Mouse (Mus musculus) lung, embryonic 15.5 days (tissue): ENCODE data around the gene Siae. TPM values are rescaled to one million over a fixed set of nuclear protein-coding genes. Genes with fewer than 3 reads are reported as not detected.

Source experiments
- ATAC-seq: fragments of 200-750 bp; cut with Nextera tagmentation; 2 replicates; pipeline ENCODE4 v1.8.0; 2017; ENCODE audit warnings: moderate number of reproducible peaks, borderline replicate concordance; ENCODE audit not compliant: low FRiP score, low TSS enrichment; ENCODE audit errors: extremely low read depth
- H3K27ac ChIP-seq: fragments of 300-500 bp; sonication (generic); 2 replicates; pipeline ENCODE4 v1.5.1; 2015; ENCODE audit warnings: moderate library complexity, mild to moderate bottlenecking, inconsistent platforms
- H3K27me3 ChIP-seq: fragments of 300-500 bp; sonication (generic); 2 replicates; pipeline ENCODE4 v1.6.1; 2015; ENCODE audit warnings: inconsistent platforms
- H3K36me3 ChIP-seq: fragments of 300-500 bp; sonication (generic); 2 replicates; pipeline ENCODE4 v1.6.1; 2015; ENCODE audit warnings: inconsistent platforms
- H3K4me1 ChIP-seq: fragments of 300-500 bp; sonication (generic); 2 replicates; pipeline ENCODE4 v1.6.1; 2015; ENCODE audit warnings: inconsistent platforms
- H3K4me2 ChIP-seq: fragments of 300-500 bp; sonication (generic); 2 replicates; pipeline ENCODE4 v1.6.1; 2015; ENCODE audit warnings: inconsistent platforms, mild to moderate bottlenecking, moderate library complexity
- H3K4me3 ChIP-seq: fragments of 300-500 bp; sonication (generic); 2 replicates; pipeline ENCODE4 v1.5.1; 2015; ENCODE audit warnings: mild to moderate bottlenecking, inconsistent platforms
- H3K9ac ChIP-seq: fragments of 300-500 bp; sonication (generic); 2 replicates; pipeline ENCODE4 v1.6.1; 2015; ENCODE audit warnings: inconsistent platforms
- H3K9me3 ChIP-seq: fragments of 300-500 bp; sonication (generic); 2 replicates; pipeline ENCODE4 v1.6.1; 2016; ENCODE audit warnings: inconsistent platforms
- WGBS: fragments of 180-500 bp; shearing (Covaris S2); methylation state at CpG from one replicate; pipeline ENCODE4 v1.1.7; 2015; 5-methylcytosine and 5-hydroxymethylcytosine counted together
- polyA plus RNA-seq: library from polyadenylated mRNA; unstranded; fragments of >200 nt; fragmentation: Nextera tagmentation; extraction: Ambion mirVana; gene quantifications from 2 replicates; pipeline ENCODE4 v1.2.1, GENCODE M21; 2015

The Siae gene
- polyA plus RNA-seq, 1 experiment from 2014 or later, result 11.6 TPM

- no peak overlapping the region for H3K27ac ChIP-seq
- no peaks in the 10 kb centered on the region for H3K27me3 ChIP-seq
- no peak overlapping the region for H3K9ac ChIP-seq
- H3K4me1 ChIP-seq, result 0 out of 2 replicates have a peak, but pooled peaks cover 3% of the 10 kb centered on the region
- no peaks in the 10 kb centered on the region for H3K36me3 ChIP-seq
- ATAC-seq, result no peak
- no peak overlapping the region for H3K4me2 ChIP-seq
- H3K9me3 ChIP-seq, result no peaks in the 10 kb centered on the region
- 81% methylated on average over 6 of the region's 6 CpGs for WGBS
- no peak overlapping the region for H3K4me3 ChIP-seq
These were observed 65.8 kb downstream of the Siae start for GRCm38 (mm10) chr9:37621290-37621689.

- no peak overlapping the region for H3K9ac ChIP-seq
- H3K4me2 ChIP-seq, result no peak overlapping the region
- WGBS, result 45% methylated on average over 3 of the region's 3 CpGs
- ATAC-seq, result no peak
- no peaks in the 10 kb centered on the region for H3K9me3 ChIP-seq
- H3K4me1 ChIP-seq, result 0 out of 2 replicates have a peak, but pooled peaks cover 4% of the 10 kb centered on the region
- no peaks in the 10 kb centered on the region for H3K36me3 ChIP-seq
- H3K27me3 ChIP-seq, result no peaks in the 10 kb centered on the region
- H3K4me3 ChIP-seq, result no peak overlapping the region
- no peak overlapping the region for H3K27ac ChIP-seq
These were observed 68.5 kb downstream of the Siae start for GRCm38 (mm10) chr9:37623981-37624380.

GRCm38 (mm10) chr9:37624502-37624901, 69.0 kb downstream of the Siae start:
- ATAC-seq, result no peak
- H3K9ac ChIP-seq, result no peak overlapping the region
- H3K27ac ChIP-seq, result no peak overlapping the region
- H3K36me3 ChIP-seq, result no peaks in the 10 kb centered on the region
- H3K9me3 ChIP-seq, result no peaks in the 10 kb centered on the region
- 67% methylated on average over 1 of the region's 1 CpGs for WGBS
- H3K4me1 ChIP-seq, result 0 out of 2 replicates have a peak, but pooled peaks cover 4% of the 10 kb centered on the region
- H3K4me3 ChIP-seq, result no peak overlapping the region
- no peaks in the 10 kb centered on the region for H3K27me3 ChIP-seq
- no peak overlapping the region for H3K4me2 ChIP-seq

- Histone ChIP-seq H3K9me3 (no peaks in the 10 kb centered on the region), H3K4me3 (no peak overlapping the region), H3K4me1 (0 out of 2 replicates have a peak, but pooled peaks cover 4% of the 10 kb centered on the region), H3K27ac (no peak overlapping the region), H3K36me3 (no peaks in the 10 kb centered on the region), H3K27me3 (no peaks in the 10 kb centered on the region), H3K9ac (no peak overlapping the region), H3K4me2 (no peak overlapping the region)
- 59% methylated on average over 3 of the region's 3 CpGs for WGBS
- ATAC-seq, result no peak
These were observed 69.6 kb downstream of the Siae start for GRCm38 (mm10) chr9:37625129-37625528.

- H3K9me3 ChIP-seq, result no peaks in the 10 kb centered on the region
- no peak overlapping the region for H3K4me2 ChIP-seq
- no peak overlapping the region for H3K4me3 ChIP-seq
- H3K27ac ChIP-seq, result no peak overlapping the region
- no peaks in the 10 kb centered on the region for H3K36me3 ChIP-seq
- no peak overlapping the region for H3K9ac ChIP-seq
- 0 out of 2 replicates have a peak, but pooled peaks cover 4% of the 10 kb centered on the region for H3K4me1 ChIP-seq
- no peaks in the 10 kb centered on the region for H3K27me3 ChIP-seq
- ATAC-seq, result no peak
- 43% methylated on average over 7 of the region's 7 CpGs for WGBS
These were observed 70.1 kb downstream of the Siae start for GRCm38 (mm10) chr9:37625641-37626040.

GRCm38 (mm10) chr9:37626103-37626567, 70.6 kb downstream of the Siae start:
- ATAC-seq, result no peak
- Histone ChIP-seq H3K4me3 (no peak overlapping the region), H3K9me3 (no peaks in the 10 kb centered on the region), H3K4me1 (0 out of 2 replicates have a peak, but pooled peaks cover 4% of the 10 kb centered on the region), H3K36me3 (no peaks in the 10 kb centered on the region), H3K4me2 (no peak overlapping the region), H3K27me3 (no peaks in the 10 kb centered on the region), H3K27ac (no peak overlapping the region), H3K9ac (no peak overlapping the region)
- 27% methylated on average over 3 of the region's 3 CpGs for WGBS

GRCm38 (mm10) chr9:37627263-37627662, 71.8 kb downstream of the Siae start:
- 0 out of 2 replicates have a peak, but pooled peaks cover 4% of the 10 kb centered on the region for H3K4me1 ChIP-seq
- 93% methylated on average over 1 of the region's 1 CpGs for WGBS
- no peak for ATAC-seq
- H3K4me3 ChIP-seq, result no peak overlapping the region
- H3K27ac ChIP-seq, result no peak overlapping the region
- no peaks in the 10 kb centered on the region for H3K27me3 ChIP-seq
- H3K9ac ChIP-seq, result no peak overlapping the region
- no peaks in the 10 kb centered on the region for H3K9me3 ChIP-seq
- H3K36me3 ChIP-seq, result no peaks in the 10 kb centered on the region
- H3K4me2 ChIP-seq, result no peak overlapping the region

- no peak overlapping the region for H3K27ac ChIP-seq
These were observed 73.1 kb downstream of the Siae start for GRCm38 (mm10) chr9:37628581-37628980.

GRCm38 (mm10) chr9:37629941-37630340, 74.4 kb downstream of the Siae start:
- ATAC-seq, result no peak
- WGBS, result 71% methylated on average over 2 of the region's 2 CpGs

More at GRCm38 (mm10) chr9:37628581-37628980, 73.1 kb downstream of the Siae start:
- no peak for ATAC-seq
- no peak overlapping the region for H3K9ac ChIP-seq
- H3K9me3 ChIP-seq, result no peaks in the 10 kb centered on the region
- no peaks in the 10 kb centered on the region for H3K36me3 ChIP-seq
- 78% methylated on average over 4 of the region's 4 CpGs for WGBS
- no peak overlapping the region for H3K4me3 ChIP-seq
- H3K27me3 ChIP-seq, result no peaks in the 10 kb centered on the region
- H3K4me1 ChIP-seq, result 0 out of 2 replicates have a peak, but pooled peaks cover 4% of the 10 kb centered on the region
- H3K4me2 ChIP-seq, result no peak overlapping the region

GRCm38 (mm10) chr9:37632305-37632704, 76.8 kb downstream of the Siae start:
- H3K4me1 ChIP-seq, result peaks cover 6% of the 10 kb centered on the region; the same call in 1 of the 2 replicates
- no peaks in the 10 kb centered on the region for H3K9me3 ChIP-seq
- no peaks in the 10 kb centered on the region for H3K36me3 ChIP-seq
- WGBS, result 88% methylated on average over 2 of the region's 2 CpGs
- H3K27me3 ChIP-seq, result no peaks in the 10 kb centered on the region
- H3K9ac ChIP-seq, result no peak overlapping the region
- H3K27ac ChIP-seq, result no peak overlapping the region
- H3K4me2 ChIP-seq, result no peak overlapping the region
- ATAC-seq, result no peak
- H3K4me3 ChIP-seq, result no peak overlapping the region

More at GRCm38 (mm10) chr9:37629941-37630340, 74.4 kb downstream of the Siae start:
- Histone ChIP-seq H3K4me1 (0 out of 2 replicates have a peak, but pooled peaks cover 4% of the 10 kb centered on the region), H3K4me3 (no peak overlapping the region), H3K36me3 (no peaks in the 10 kb centered on the region), H3K4me2 (no peak overlapping the region), H3K9ac (no peak overlapping the region), H3K9me3 (no peaks in the 10 kb centered on the region), H3K27me3 (no peaks in the 10 kb centered on the region), H3K27ac (no peak overlapping the region)

GRCm38 (mm10) chr9:37634269-37634668, 78.8 kb downstream of the Siae start:
- Histone ChIP-seq H3K4me1 (peaks cover 20% of the 10 kb centered on the region), H3K36me3 (no peaks in the 10 kb centered on the region), H3K27me3 (no peaks in the 10 kb centered on the region), H3K9ac (no peak overlapping the region), H3K4me3 (no peak overlapping the region), H3K4me2 (no peak overlapping the region), H3K27ac (no peak overlapping the region), H3K9me3 (no peaks in the 10 kb centered on the region)
- 88% methylated on average over 3 of the region's 3 CpGs for WGBS
- ATAC-seq, result no peak

GRCm38 (mm10) chr9:37636335-37636734, 80.8 kb downstream of the Siae start:
- Histone ChIP-seq H3K9ac (no peak overlapping the region), H3K9me3 (no peaks in the 10 kb centered on the region), H3K4me1 (peaks cover 20% of the 10 kb centered on the region), H3K36me3 (no peaks in the 10 kb centered on the region), H3K4me2 (no peak overlapping the region), H3K4me3 (no peak overlapping the region), H3K27me3 (no peaks in the 10 kb centered on the region), H3K27ac (no peak overlapping the region; the same call in 1 of the 2 replicates)
- WGBS, result 14% methylated on average over 7 of the region's 7 CpGs
- no peak for ATAC-seq
